Mouse (Mus musculus) embryo, embryonic 10.5 days (tissue): Measurements from ENCODE around the gene Gm42421.

Experiments
- DNase-seq: peaks from one replicate; pipeline ENCODE4 v3.0.0-alpha.2; 2015; ENCODE audit warnings: low spot score

The Gm42421 gene

GRCm38 (mm10) chr5:143936156-143936555 lies 8.2 kb downstream of the Gm42421 start:
- no peak for DNase-seq

GRCm38 (mm10) chr5:143941588-143941987 lies 13.6 kb downstream of the Gm42421 start:
- DNase-seq = no peak

- DNase-seq = no peak
Measured at GRCm38 (mm10) chr5:143943231-143944125, 15.5 kb downstream of the Gm42421 start.

- no peak for DNase-seq
Measured at GRCm38 (mm10) chr5:143948361-143948760, 20.4 kb downstream of the Gm42421 start.

- DNase-seq = no peak
Measured at GRCm38 (mm10) chr5:143950016-143950415, 22.0 kb downstream of the Gm42421 start.

- no peak for DNase-seq
Measured at GRCm38 (mm10) chr5:143957101-143957500, 29.1 kb downstream of the Gm42421 start.

GRCm38 (mm10) chr5:143959551-143959950 lies 31.6 kb downstream of the Gm42421 start:
- no peak for DNase-seq

GRCm38 (mm10) chr5:143961176-143961575 lies 33.2 kb downstream of the Gm42421 start:
- no peak for DNase-seq

GRCm38 (mm10) chr5:143965586-143966345 lies 37.8 kb downstream of the Gm42421 start:
- DNase-seq = no peak

- DNase-seq = no peak
Measured at GRCm38 (mm10) chr5:143966671-143967070, 38.7 kb downstream of the Gm42421 start.

GRCm38 (mm10) chr5:143972628-143973027 lies 44.7 kb downstream of the Gm42421 start:
- DNase-seq = no peak

GRCm38 (mm10) chr5:143974931-143975630 lies 47.1 kb downstream of the Gm42421 start:
- peak; percentile 80 for DNase-seq

GRCm38 (mm10) chr5:143975631-143975933 lies 47.6 kb downstream of the Gm42421 start:
- no peak for DNase-seq

- no peak for DNase-seq
Measured at GRCm38 (mm10) chr5:143976232-143976631, 48.3 kb downstream of the Gm42421 start.

- no peak for DNase-seq
Measured at GRCm38 (mm10) chr5:143976726-143977431, 48.9 kb downstream of the Gm42421 start.

- no peak for DNase-seq
Measured at GRCm38 (mm10) chr5:143980858-143981257, 52.9 kb downstream of the Gm42421 start.

- no peak for DNase-seq
Measured at GRCm38 (mm10) chr5:143982361-143982760, 54.4 kb downstream of the Gm42421 start.

GRCm38 (mm10) chr5:143985381-143985780 lies 57.4 kb downstream of the Gm42421 start:
- no peak for DNase-seq
